Mouse (Mus musculus) hindbrain, embryonic 16.5 days (tissue): ENCODE measurements around the gene Slc35e3. TPM values are rescaled to one million over a fixed set of nuclear protein-coding genes. Genes with fewer than 3 reads are reported as not detected.
"Not testable (repeated sequence)": the region's sequence is repeated elsewhere in the genome, so short reads cannot be mapped to it uniquely, and the experiment has no call there.

Source experiments
- ATAC-seq: fragments of 200-750 bp; cut with Nextera tagmentation; 2 replicates; pipeline ENCODE4 v1.8.0; 2017; ENCODE audit warnings: moderate TSS enrichment, moderate library complexity
- H3K27ac ChIP-seq: fragments of 300-500 bp; sonication (generic); 2 replicates; pipeline ENCODE4 v1.5.1; 2014; ENCODE audit warnings: low read depth, mild to moderate bottlenecking, control low read depth, low read length, moderate library complexity
- H3K27me3 ChIP-seq: fragments of 300-500 bp; sonication (generic); replicated peaks from 2 replicates; pipeline ENCODE4 v1.6.1; 2014; ENCODE audit warnings: low read length; ENCODE audit not compliant: control insufficient read depth, insufficient read depth
- H3K36me3 ChIP-seq: fragments of 300-500 bp; sonication (generic); 2 replicates; pipeline ENCODE4 v1.6.1; 2014; ENCODE audit warnings: mild to moderate bottlenecking, low read length, moderate library complexity, mixed read lengths; ENCODE audit not compliant: control insufficient read depth, insufficient read depth
- H3K4me1 ChIP-seq: fragments of 300-500 bp; sonication (generic); 2 replicates; pipeline ENCODE4 v1.6.1; 2014; ENCODE audit warnings: low read depth, low read length; ENCODE audit not compliant: control insufficient read depth, insufficient read depth
- H3K4me2 ChIP-seq: fragments of 300-500 bp; sonication (generic); 2 replicates; pipeline ENCODE4 v1.6.1; 2014; ENCODE audit warnings: mild to moderate bottlenecking, low read length, control low read depth, moderate library complexity
- H3K4me3 ChIP-seq: fragments of 300-500 bp; sonication (generic); 2 replicates; pipeline ENCODE4 v1.5.1; 2014; ENCODE audit warnings: mild to moderate bottlenecking, low read length, control low read depth, moderate library complexity
- H3K9ac ChIP-seq: fragments of 300-500 bp; sonication (generic); 2 replicates; pipeline ENCODE4 v1.6.1; 2014; ENCODE audit warnings: low read depth, mild to moderate bottlenecking, control low read depth, low read length, moderate library complexity
- H3K9me3 ChIP-seq: fragments of 300-500 bp; sonication (generic); 2 replicates; pipeline ENCODE4 v1.6.1; 2014; ENCODE audit warnings: mild to moderate bottlenecking, low read length, moderate library complexity; ENCODE audit not compliant: control insufficient read depth
- WGBS: fragments of 180-500 bp; shearing (Covaris S2); extraction: QIAGEN DNeasy Blood & Tissue Kit; methylation state at CpG from one replicate; pipeline ENCODE4 v1.1.7; 2014; 5-methylcytosine and 5-hydroxymethylcytosine counted together
- polyA plus RNA-seq: library from polyadenylated mRNA; unstranded; fragments of >200 nt; fragmentation: Nextera tagmentation; extraction: Ambion mirVana; gene quantifications from 2 replicates; pipeline ENCODE4 v1.2.1, GENCODE M21; 2015

The Slc35e3 gene
- polyA plus RNA-seq, 1 experiment from 2014 or later: 27.7 TPM

- H3K36me3 ChIP-seq: peaks cover 28% of the 10 kb centered on the region
- 96% methylated on average over 3 of the region's 3 CpGs for WGBS
These were observed 12.2 kb upstream of the Slc35e3 start for GRCm38 (mm10) chr10:117758344-117758743.

GRCm38 (mm10) chr10:117757796-117758342 is 11.7 kb upstream of the Slc35e3 start:
- Histone ChIP-seq H3K36me3 (peaks cover 25% of the 10 kb centered on the region), H3K4me2 (no peak overlapping the region), H3K27me3 (no peaks in the 10 kb centered on the region), H3K9me3 (no peaks in the 10 kb centered on the region), H3K27ac (no peak overlapping the region), H3K4me3 (no peak overlapping the region), H3K9ac (no peak overlapping the region), H3K4me1 (no peaks in the 10 kb centered on the region)
- no peak for ATAC-seq
- 95% methylated on average over 7 of the region's 7 CpGs for WGBS

More at GRCm38 (mm10) chr10:117758344-117758743, 12.2 kb upstream of the Slc35e3 start:
- H3K27ac ChIP-seq, H3K9me3 ChIP-seq, H3K4me1 ChIP-seq, H3K9ac ChIP-seq, ATAC-seq, H3K27me3 ChIP-seq, H3K4me3 ChIP-seq, H3K4me2 ChIP-seq: not testable (repeated sequence)

DNA sequence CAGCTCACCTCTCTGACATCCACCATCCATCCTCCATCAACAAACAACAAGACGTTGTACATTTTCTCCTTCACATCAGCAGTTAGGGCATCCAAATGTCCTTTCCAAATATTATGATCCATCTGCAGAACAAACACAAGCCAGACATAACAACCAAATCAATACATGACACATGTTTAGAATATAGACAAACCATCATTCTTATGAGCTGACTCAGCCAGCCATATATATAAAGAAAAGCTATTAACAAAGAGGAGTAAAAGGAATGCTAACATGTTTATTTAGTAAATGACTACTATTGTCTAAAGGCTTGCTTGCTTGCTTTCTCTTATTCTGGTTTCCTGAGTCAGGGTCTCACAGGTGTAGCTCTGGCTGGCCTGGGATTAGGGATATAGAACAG is 11.1 kb upstream of the Slc35e3 start:
- Histone ChIP-seq H3K4me2 (no peak overlapping the region), H3K4me1 (no peaks in the 10 kb centered on the region), H3K9ac (no peak overlapping the region), H3K36me3 (peaks cover 25% of the 10 kb centered on the region), H3K9me3 (no peaks in the 10 kb centered on the region), H3K27me3 (no peaks in the 10 kb centered on the region), H3K4me3 (no peak overlapping the region), H3K27ac (no peak overlapping the region)
- WGBS: 84% methylated on average over 1 of the region's 1 CpGs
- no peak for ATAC-seq

GRCm38 (mm10) chr10:117756784-117757183 is 10.6 kb upstream of the Slc35e3 start:
- no peaks in the 10 kb centered on the region for H3K27me3 ChIP-seq
- 92% methylated on average over 5 of the region's 5 CpGs for WGBS
- H3K4me1 ChIP-seq: no peaks in the 10 kb centered on the region
- no peak overlapping the region for H3K9ac ChIP-seq
- H3K27ac ChIP-seq: no peak overlapping the region
- H3K36me3 ChIP-seq: peaks cover 25% of the 10 kb centered on the region
- no peak overlapping the region for H3K4me2 ChIP-seq
- H3K9me3 ChIP-seq: no peaks in the 10 kb centered on the region
- H3K4me3 ChIP-seq: no peak overlapping the region
- ATAC-seq: no peak

DNA sequence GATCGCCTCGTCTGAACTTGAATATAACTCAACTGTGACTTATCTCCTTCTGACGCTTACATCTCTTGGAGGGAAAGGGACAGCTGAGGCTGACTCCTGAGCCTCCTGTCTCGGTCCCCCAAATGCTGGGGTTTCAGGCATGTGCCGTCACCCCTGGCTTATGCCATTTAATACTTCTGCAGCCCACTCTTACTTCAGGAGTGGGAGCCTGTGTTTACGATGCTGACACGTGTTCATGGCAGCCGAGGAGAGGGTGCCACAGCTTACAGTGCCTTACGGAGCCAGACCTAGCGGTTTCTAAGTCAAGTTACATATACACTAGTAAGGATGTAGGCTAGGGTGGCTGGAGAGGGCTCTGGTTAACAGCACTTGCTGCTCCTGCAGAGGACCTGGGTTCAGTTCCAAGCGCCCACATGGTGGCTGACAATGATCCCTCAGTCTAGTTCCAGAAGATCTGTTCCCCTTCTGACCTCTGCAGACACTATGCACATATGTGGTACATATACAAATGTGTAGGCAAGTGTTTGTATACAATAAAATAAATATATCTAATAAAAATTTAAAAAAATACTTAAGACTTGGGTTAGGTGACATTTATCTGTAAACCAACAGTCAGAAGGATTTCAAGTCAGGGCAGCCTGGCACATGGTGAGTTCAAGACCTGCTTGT is 9.8 kb upstream of the Slc35e3 start:
- Histone ChIP-seq H3K27ac (no peak overlapping the region), H3K36me3 (peaks cover 22% of the 10 kb centered on the region), H3K4me2 (no peak overlapping the region), H3K27me3 (no peaks in the 10 kb centered on the region), H3K9ac (no peak overlapping the region), H3K9me3 (no peaks in the 10 kb centered on the region), H3K4me1 (no peaks in the 10 kb centered on the region), H3K4me3 (no peak overlapping the region)
- 96% methylated on average over 11 of the region's 11 CpGs for WGBS
- ATAC-seq: no peak

- H3K27ac ChIP-seq: no peak overlapping the region
- 90% methylated on average over 13 of the region's 13 CpGs for WGBS
These were observed 9.1 kb upstream of the Slc35e3 start for GRCm38 (mm10) chr10:117755086-117755798.

DNA sequence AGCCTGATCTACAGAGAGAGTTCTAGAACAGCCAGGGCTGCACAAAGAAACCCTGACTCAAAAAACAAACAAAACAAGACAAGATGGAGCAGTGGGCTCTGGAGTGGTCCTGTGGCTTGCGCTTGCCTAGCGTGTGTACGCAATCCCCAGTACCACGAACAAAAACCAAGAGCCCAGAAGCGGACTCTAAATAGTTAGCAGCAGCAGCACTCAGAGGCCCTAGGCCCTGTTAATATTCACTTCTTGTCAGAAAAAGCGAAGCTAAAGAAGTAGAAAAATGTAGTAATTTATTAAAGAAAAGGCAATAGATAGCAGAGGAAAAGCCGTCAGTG is 8.4 kb upstream of the Slc35e3 start:
- peaks cover 14% of the 10 kb centered on the region for H3K36me3 ChIP-seq
- 95% methylated on average over 7 of the region's 7 CpGs for WGBS
- H3K27ac ChIP-seq: no peak overlapping the region
- H3K27me3 ChIP-seq: no peaks in the 10 kb centered on the region
- no peak overlapping the region for H3K4me2 ChIP-seq
- no peaks in the 10 kb centered on the region for H3K4me1 ChIP-seq
- no peaks in the 10 kb centered on the region for H3K9me3 ChIP-seq
- no peak overlapping the region for H3K4me3 ChIP-seq
- H3K9ac ChIP-seq: no peak overlapping the region
- no peak for ATAC-seq

More at GRCm38 (mm10) chr10:117755086-117755798, 9.1 kb upstream of the Slc35e3 start:
- H3K36me3 ChIP-seq: peaks cover 16% of the 10 kb centered on the region
- no peak overlapping the region for H3K9ac ChIP-seq
- H3K27me3 ChIP-seq: no peaks in the 10 kb centered on the region
- H3K9me3 ChIP-seq: no peaks in the 10 kb centered on the region
- no peak overlapping the region for H3K4me2 ChIP-seq
- H3K4me1 ChIP-seq: no peaks in the 10 kb centered on the region
- no peak overlapping the region for H3K4me3 ChIP-seq
- ATAC-seq: no peak

DNA sequence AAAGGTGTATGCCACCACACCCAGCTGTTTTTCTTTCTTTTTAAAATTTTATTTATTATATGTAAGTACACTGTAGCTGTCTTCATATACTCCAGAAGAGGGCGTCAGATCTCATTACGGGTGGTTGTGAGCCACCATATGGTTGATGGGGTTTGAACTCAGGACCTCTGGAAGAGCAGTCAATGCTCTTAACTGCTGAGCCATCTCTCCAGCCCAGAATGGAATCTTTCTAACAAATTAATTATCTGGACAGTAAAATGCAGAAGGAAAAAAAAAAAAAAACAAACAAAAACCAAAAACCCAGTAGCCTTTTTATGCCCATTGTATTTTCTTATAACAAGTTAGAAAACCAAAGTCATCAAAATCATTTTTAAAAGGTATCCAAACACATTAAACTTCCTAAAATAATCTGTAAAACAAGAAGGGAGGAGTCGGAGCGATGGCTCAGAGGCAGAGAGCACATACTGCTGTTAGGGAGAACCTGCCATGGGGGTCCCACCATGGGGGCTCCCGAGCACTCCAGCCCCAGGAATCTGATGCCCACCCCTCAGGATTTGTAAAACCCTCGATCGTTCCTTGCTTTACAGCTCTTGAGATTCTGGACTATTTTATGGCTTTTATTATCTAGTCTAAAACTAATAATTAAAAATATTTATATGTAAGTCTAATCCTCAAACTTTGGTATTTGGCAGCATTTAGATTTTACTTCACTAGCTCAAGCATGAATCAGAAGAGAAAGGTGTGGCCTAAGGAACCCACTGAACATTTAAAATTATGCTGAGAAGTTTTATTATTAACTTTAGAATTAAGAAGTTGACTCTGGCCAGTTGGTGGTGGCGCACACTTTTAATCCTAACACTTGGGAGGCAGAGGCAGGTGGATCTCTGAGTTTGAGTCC is 7.8 kb upstream of the Slc35e3 start:
- no peak overlapping the region for H3K4me2 ChIP-seq
- H3K27me3 ChIP-seq: no peaks in the 10 kb centered on the region
- H3K9me3 ChIP-seq: no peaks in the 10 kb centered on the region
- H3K36me3 ChIP-seq: peaks cover 13% of the 10 kb centered on the region
- 94% methylated on average over 8 of the region's 8 CpGs for WGBS
- H3K9ac ChIP-seq: no peak overlapping the region
- no peak for ATAC-seq
- H3K4me1 ChIP-seq: no peaks in the 10 kb centered on the region
- no peak overlapping the region for H3K4me3 ChIP-seq
- no peak overlapping the region for H3K27ac ChIP-seq
